Mouse (Mus musculus) subcutaneous adipose tissue, adult 2 months (tissue): ENCODE data around the gene Sept1. TPM values are rescaled to one million over a fixed set of nuclear protein-coding genes. Genes with fewer than 3 reads are reported as not detected.

Experiments used
- polyA plus RNA-seq: library from polyadenylated mRNA; depleted of rRNA; stranded (reverse); fragments of >200 nt; gene quantifications from 2 replicates; pipeline ENCODE4 v1.2.3, GENCODE M21; 2012; ENCODE audit warnings: low replicate concordance; rRNA removed

Sept1 gene
- polyA plus RNA-seq = 18.4 and 23.6 TPM in 2 replicates

DNA sequence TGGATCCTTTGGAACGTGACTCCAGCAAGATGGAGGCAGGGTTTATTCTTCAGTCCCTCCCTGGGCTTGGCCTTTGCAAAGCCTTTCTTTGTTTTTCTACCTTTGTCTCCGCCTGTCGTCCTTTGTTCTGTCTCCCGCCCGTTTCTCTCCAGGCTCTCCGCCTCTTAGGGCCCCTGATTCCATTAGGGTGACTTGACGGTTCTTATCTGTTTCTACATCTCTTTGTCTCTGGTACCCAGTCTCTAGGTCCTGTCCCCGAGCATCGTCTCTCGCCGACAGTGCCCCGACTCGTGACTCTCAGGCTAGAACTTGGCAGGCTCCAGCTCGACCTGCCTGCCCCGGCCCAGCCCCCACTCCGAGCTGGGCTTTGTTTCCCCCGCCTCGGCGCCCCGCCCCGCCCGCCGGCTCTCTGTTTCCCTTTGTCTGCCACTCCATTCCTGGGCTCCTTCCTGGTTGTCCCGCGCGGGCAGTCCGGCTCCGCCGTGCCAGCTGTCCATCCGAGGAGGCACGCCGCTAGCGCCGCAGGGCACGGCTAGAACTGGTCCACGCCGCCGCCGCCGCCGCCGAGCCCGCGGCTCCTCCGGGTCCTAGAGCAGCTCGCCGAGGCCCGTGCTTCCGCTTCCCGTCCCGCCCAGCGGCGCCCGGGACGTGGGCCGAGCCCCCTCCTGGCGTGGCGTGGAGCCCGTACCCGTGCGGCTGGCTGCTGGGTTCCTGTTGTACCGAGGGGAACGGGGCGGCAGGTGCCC, at the start of gene Sept1, which contains the start of gene Zfp553:
TSS of gene Sept1 (minus strand) at position 509 of the 746 bp plus-strand sequence.
TSS of gene Zfp553 (plus strand) at position 440 of the 746 bp plus-strand sequence.

DNA sequence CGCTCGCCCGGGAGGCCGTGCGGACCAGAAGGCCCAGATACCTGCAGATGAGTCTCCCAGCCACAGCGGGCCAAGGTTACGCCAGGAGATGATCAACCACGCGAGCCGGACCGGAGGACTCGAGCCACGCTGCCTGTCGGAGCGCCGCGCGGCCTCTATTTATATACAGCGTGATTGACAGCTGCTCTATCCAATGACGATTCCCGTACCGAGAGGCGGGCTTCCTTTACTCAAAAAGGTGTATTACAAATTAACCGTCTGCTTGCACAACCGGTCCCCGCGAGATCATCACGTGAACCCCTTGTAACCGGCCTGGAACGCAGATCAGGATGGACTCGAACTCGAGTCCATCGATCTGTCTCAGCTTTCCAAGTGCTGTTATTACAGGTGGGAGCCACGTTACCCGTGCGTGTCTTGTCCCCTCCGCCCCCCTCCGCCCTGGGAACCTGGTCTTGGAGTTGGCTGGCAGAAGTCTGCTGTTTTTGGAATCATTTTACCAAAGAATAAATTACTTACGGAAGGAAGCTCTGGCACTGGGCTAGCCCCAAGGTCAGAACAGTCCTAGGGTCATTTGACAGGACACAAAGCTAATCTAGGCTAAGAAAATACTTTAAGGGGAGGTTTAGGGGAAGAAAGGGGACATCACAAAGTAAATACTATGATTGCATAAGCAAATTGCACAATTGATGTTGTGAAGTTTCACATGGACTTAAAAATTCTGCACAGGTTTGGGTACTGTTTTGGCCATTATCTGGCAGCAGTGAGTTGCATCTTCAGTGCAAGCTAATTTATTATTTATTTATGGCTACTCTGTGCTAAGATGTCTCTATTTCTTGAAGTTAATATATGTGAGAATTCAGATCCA, 41.2 kb upstream of the Sept1 start, which contains the start of gene Sephs2:
TSS of gene Sephs2 (minus strand) at position 131 of the 865 bp plus-strand sequence.

DNA sequence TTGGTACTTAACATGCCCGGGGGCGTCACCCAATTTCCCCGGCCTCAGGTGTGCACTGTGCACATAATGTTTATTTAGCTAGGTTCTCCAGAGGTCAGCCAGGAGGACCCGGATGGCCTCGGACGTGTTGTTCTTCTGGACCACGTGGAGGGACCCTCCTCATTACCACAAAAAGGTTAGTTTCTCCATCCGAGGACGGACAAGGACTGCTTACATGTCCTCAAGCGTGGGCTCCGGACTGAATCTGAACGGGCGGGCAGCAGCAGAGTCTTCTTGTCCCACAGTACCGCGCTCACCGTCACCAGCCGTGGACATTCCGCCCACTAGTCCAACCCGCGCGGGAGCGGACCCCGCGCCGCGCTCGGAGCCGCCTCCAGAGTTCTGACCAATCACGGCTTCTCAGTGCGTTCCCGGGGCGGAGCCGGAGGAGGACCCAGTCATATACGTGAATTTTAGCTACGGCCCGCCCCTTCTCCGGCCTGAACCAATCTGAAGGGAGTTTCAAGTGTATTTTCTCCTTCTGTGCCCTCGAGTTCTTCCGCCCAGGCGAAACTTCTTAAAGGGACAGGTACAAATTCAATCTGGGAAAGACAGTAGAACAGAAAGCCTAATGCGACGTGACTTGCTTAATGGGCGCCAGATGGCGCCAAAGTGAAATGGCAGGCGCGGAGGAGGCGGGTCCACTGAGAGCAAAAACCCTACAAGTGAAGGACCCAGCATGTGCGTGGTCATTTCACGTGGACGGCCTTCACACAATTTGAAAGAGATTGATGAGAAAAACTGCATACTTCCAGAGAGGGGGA, 27.6 kb upstream of the Sept1 start, which contains the start of gene Dctpp1:
TSS of gene Dctpp1 (minus strand) at position 401 of the 803 bp plus-strand sequence.

DNA sequence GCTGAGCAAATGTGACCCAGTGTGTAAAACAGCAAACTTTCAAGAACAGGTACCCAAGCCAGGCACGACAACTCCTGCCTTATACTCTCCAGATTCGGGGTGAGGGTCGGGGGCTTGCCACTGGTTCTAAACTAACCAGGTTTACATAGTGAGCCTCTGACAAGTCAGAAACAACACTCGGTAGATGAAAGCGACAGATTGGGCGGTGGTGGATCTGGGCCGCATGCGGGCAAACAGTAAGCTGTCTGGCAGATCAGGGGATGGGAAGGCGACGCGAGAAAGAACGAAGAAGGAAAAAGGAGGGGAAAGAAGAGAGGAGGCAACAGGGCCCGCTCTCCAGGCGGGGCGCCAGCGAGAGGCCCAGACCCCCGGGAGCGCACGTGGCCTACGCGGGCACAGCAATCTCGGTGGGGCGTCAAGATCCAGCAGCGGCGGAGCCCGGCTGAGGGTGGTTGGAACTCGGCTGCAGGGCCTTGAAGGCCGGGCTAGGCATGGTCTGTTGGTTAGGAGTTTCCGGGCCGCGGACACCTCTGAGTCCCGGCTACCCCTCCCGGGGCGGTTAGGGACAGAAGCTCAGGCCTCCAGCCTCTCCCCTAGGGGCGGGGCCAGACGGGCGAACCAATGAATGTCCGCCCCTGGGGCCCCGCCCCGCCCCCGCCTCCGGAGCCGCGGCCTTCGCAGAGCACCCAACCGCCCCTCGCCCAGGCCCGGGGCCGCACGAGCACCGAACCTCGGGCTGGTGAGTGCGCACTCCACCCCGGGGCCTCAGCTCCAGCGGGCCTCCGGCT, 11.1 kb upstream of the Sept1 start, which contains the start of gene Zfp771:
TSS of gene Zfp771 (plus strand) at position 405 of the 788 bp plus-strand sequence.

DNA sequence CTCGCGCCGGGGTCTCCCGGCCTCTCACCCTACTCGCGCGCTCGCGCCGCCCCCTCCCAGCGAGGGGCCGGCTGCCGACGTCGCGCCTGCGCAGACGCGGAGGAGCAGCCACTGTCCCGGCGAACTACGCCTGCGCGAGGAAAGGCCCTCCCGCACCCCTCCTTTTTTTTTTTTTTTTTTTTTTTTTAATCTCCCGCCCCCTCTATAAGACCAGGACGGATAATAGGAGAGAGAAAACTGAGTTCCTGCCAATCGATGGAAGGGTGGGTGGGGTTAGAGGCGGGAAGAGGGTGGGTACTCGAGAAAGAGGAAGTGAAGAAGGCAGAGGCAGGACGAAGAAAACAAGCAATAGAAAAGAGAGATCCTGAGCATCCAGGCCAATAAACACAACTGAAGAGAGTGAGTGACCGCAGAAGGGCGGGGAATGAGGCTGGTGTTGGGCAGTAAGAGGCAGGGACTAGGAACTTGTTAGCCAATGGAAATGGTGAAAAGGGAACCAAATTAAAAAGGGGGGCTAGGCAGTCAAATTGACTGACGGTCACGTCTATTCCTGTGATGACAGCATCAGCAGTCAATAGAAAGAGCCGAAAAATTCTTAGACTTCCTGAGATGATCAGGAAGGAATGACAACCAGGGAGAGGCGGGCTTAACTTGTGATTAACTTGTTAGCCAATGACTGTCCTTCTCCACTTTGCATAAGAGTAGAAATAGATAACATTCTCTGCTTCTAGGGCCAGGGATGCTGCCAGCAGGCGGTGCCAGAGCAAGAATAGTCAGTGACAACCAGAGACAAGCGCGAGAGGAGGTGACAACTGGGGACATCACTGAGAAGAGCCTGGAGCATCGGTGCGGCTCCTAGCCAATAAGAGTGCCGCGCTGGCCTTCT, 24.1 kb downstream of the Sept1 start, which contains the start of gene Mylpf:
TSS of gene Mylpf (plus strand) at position 338 of the 886 bp plus-strand sequence.

DNA sequence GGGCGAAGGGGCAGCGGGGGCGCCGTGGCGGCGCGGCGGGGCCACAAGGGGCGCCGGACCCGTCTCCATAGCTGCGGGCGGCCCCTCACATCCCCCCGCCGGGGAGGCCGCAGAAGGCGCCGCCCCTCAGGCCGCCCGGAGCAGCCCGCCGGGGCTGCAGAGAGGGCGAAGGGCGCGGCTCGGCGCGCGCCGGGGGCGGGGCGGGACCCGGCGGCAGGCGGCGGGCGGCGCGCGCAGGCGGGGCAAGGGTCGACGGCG, 24.7 kb downstream of the Sept1 start, which contains the start of gene Tbc1d10b:
TSS of gene Tbc1d10b (minus strand) at position 174 of the 258 bp plus-strand sequence.

DNA sequence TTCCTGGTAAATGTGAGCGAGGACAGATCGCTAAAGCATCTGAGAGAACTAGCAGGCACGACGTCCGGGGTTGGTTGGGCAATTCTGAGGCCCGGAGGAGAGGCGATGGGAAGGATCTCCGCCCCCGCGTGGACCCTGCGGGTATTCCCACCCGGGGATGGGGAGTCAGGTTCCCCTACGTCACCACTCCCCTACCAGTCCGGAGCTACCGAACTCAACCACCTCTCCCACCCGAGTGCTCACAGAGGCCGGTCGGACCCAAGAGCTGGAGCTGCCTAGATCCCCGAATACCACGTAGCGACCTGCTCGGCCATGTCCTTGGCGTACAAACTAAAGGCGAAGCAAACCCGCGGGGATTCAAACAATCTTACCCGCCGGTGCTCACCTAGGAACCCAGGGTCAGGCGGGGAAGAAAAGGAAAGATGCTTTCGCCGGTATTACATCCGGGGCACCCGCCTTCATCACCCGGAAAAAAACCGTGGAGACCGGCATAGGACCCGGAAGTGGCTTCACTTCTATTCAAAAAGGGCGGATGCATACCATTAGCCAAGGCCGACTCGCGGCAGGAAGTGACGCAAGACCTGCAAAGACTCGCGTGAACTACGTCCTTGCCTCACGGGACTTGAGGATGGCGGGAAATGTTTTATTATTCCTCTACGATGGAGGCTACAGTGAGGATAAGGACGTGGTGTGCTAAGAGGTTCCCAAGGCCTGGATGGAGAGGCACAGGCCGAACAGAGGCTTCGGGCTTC, 37.2 kb downstream of the Sept1 start, which contains the start of gene Cd2bp2:
TSS of gene Cd2bp2 (minus strand) at position 507 of the 752 bp plus-strand sequence.

Other genes starting within 250 kb of the Sept1 start
- 93.7 and 103 TPM in 2 replicates for gene Mvp, start 218.5 kb downstream of the Sept1 start, polyA plus RNA-seq
- 5.3 and 7.1 TPM in 2 replicates for gene Pagr1b, start 216.6 kb downstream of the Sept1 start, polyA plus RNA-seq
- 2.6 and 5.8 TPM in 2 replicates for gene Pagr1a, start 215.8 kb downstream of the Sept1 start, polyA plus RNA-seq
- 25.7 and 62.7 TPM in 2 replicates for gene Gm42742, start 212.0 kb downstream of the Sept1 start, polyA plus RNA-seq
- 17.9 and 35.3 TPM in 2 replicates for gene Prrt2, start 211.9 kb downstream of the Sept1 start, polyA plus RNA-seq
- 90.8 and 204 TPM in 2 replicates for gene Maz, start 206.1 kb downstream of the Sept1 start, polyA plus RNA-seq
- gene Kif22, start 190.7 kb downstream of the Sept1 start, polyA plus RNA-seq = 2.1 and 9.3 TPM in 2 replicates
- gene Zg16, start 145.8 kb downstream of the Sept1 start, polyA plus RNA-seq = 0.37 and 0.99 TPM in 2 replicates
- gene AI467606, start 141.8 kb downstream of the Sept1 start, polyA plus RNA-seq = 9.6 and 14.6 TPM in 2 replicates
- gene Qprt, start 110.9 kb downstream of the Sept1 start, polyA plus RNA-seq = 1.3 and 3.4 TPM in 2 replicates
- gene Spn, start 95.3 kb downstream of the Sept1 start, polyA plus RNA-seq = 2.4 and 3.1 TPM in 2 replicates
- gene Cd2bp2, start 37.1 kb downstream of the Sept1 start, polyA plus RNA-seq = 26.3 and 45.0 TPM in 2 replicates
- gene Tbc1d10b, start 24.7 kb downstream of the Sept1 start, polyA plus RNA-seq = 29.5 and 47.5 TPM in 2 replicates
- gene Mylpf, start 24.2 kb downstream of the Sept1 start, polyA plus RNA-seq = 1.3 and 1.5 TPM in 2 replicates
- 5.3 and 22.2 TPM in 2 replicates for gene Zfp553, start 69 bp downstream of the Sept1 start, polyA plus RNA-seq
- 43.2 and 112 TPM in 2 replicates for gene Zfp771, start 11.1 kb upstream of the Sept1 start, polyA plus RNA-seq
- 47.0 and 71.1 TPM in 2 replicates for gene Dctpp1, start 27.6 kb upstream of the Sept1 start, polyA plus RNA-seq
- gene Sephs2, start 40.9 kb upstream of the Sept1 start, polyA plus RNA-seq = 30.3 and 33.1 TPM in 2 replicates
- 5.0 and 11.6 TPM in 2 replicates for gene Itgal, start 63.1 kb upstream of the Sept1 start, polyA plus RNA-seq
- 24.9 and 37.2 TPM in 2 replicates for gene Zfp768, start 112.5 kb upstream of the Sept1 start, polyA plus RNA-seq
- 5.7 and 10.7 TPM in 2 replicates for gene Zfp747, start 142.9 kb upstream of the Sept1 start, polyA plus RNA-seq
- gene 9130019O22Rik, start 154.0 kb upstream of the Sept1 start, polyA plus RNA-seq = 2.8 and 5.8 TPM in 2 replicates
- 4.3 and 9.6 TPM in 2 replicates for gene E430018J23Rik, start 160.5 kb upstream of the Sept1 start, polyA plus RNA-seq
- gene Zfp764, start 173.7 kb upstream of the Sept1 start, polyA plus RNA-seq = 5.8 and 8.7 TPM in 2 replicates
- gene Zfp688, start 188.9 kb upstream of the Sept1 start, polyA plus RNA-seq = 17.0 and 24.9 TPM in 2 replicates
- gene Zfp689, start 216.0 kb upstream of the Sept1 start, polyA plus RNA-seq = 2.5 and 5.1 TPM in 2 replicates
- gene Prr14, start 226.5 kb upstream of the Sept1 start, polyA plus RNA-seq = 65.7 and 102 TPM in 2 replicates
- 20.0 and 36.9 TPM in 2 replicates for gene Fbrs, start 246.1 kb upstream of the Sept1 start, polyA plus RNA-seq